ENCODE assay signal across 24 mouse cellular contexts in the genomic region with DNA sequence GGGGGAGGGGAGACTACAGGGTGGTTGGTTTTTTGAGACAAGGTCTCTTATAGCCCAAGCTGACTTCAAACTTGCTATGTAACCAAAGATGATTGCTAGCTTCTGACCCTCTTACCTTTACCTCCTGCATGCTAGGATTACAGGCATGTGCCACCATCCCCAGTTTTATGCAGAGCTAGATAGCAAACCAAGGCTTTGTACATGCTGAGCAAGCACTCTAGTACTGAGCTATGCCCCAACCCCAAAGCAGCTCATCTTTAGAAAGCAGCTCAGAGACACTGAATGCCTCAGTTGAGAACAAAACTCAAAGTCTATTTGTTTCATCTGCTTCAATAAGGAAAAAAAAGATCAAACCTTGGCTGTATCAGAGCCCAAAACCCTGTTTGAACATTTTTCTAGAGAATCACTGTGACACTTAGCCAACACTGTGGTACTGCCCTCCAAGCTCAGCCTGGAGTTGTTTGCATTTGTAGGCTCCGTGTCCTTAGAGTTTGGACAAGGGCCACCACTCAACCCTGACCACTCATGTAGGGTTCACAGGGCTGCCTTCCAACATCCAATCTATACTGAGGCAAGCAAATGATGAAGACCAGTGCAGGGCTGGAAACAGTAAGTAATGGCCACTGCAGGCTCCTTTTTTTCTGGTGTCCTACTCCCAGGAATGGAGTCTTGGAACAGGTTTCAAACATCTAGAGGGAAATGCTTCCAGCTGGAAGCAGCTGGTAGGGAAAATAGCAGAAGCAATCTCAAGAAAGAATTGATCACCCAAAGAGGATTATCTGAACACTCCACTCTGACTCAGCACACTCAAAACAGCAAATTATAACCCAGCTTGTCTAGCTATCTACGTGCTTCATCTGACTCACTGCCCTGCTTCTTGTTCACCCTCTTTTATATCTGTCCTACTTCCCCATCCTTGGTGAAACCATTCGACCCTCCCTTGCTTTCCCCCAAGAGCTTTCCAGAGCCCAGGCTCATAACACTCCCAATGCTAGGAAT. TPM values are rescaled to one million over a fixed set of nuclear protein-coding genes. Genes with fewer than 3 reads are reported as not detected.
DNase-seq lines count a peak whose midpoint lies in the region; ATAC-seq and TF ChIP-seq lines count a peak whose summit lies in the region.
"Had no signal": no experiment of that assay in that cellular context is flagged by ENCODE, and none has a peak within 500 bp of the region (broad histone marks: within the 10 kb centered on the region; RNA-seq: fewer than 3 reads in every experiment).

No protein-coding gene starts in this region.

- no peak for TF ChIP-seq EP300 in liver, postnatal 0 days (IDR thresholded peaks at IDR 0.05; ENCODE audit: low read depth)

- H3K4me3 ChIP-seq in liver, postnatal 0 days (ENCODE audit: low read depth, low read length), result no peak overlapping the region
- H3K4me3 ChIP-seq in liver, embryonic 12.5 days, result no peak overlapping the region
- no peak overlapping the region for H3K4me3 ChIP-seq in forebrain, embryonic 15.5 days
- no peak overlapping the region for H3K4me3 ChIP-seq in forebrain, embryonic 13.5 days
- H3K4me3 ChIP-seq: heart, adult 2 months; layer of hippocampus, adult 2 months; limb, embryonic 15.5 days; midbrain, embryonic 10.5 days; neural tube, embryonic 12.5 days had no signal

- 30% methylated on average over 3 of the region's 3 CpGs for WGBS in liver, postnatal 0 days (ENCODE audit: insufficient replicate concordance)
- WGBS in liver, embryonic 12.5 days (ENCODE audit: insufficient replicate concordance), result 26% methylated on average over 3 of the region's 3 CpGs
- WGBS in forebrain, embryonic 15.5 days, result 73% methylated on average over 3 of the region's 3 CpGs
- 78% methylated on average over 3 of the region's 3 CpGs for WGBS in forebrain, embryonic 13.5 days

- TF ChIP-seq CTCF in liver, postnatal 0 days (IDR thresholded peaks at IDR 0.05; ENCODE audit: low read depth), result no peak

- H3K27me3 ChIP-seq in liver, postnatal 0 days (ENCODE audit: insufficient read depth, low read length), result peaks cover 22% of the 10 kb centered on the region
- peaks cover 56% of the 10 kb centered on the region for H3K27me3 ChIP-seq in liver, embryonic 12.5 days (replicated peaks)
- H3K27me3 ChIP-seq in forebrain, embryonic 15.5 days, result no peaks in the 10 kb centered on the region
- no peaks in the 10 kb centered on the region for H3K27me3 ChIP-seq in forebrain, embryonic 13.5 days
- H3K27me3 ChIP-seq: limb, embryonic 15.5 days; neural tube, embryonic 12.5 days had no signal

- H3K9me3 ChIP-seq in liver, postnatal 0 days (ENCODE audit: low read length), result no peaks in the 10 kb centered on the region
- H3K9me3 ChIP-seq in liver, embryonic 12.5 days (replicated peaks), result no peaks in the 10 kb centered on the region
- H3K9me3 ChIP-seq in forebrain, embryonic 15.5 days, result no peaks in the 10 kb centered on the region
- H3K9me3 ChIP-seq in forebrain, embryonic 13.5 days (replicated peaks), result no peaks in the 10 kb centered on the region
- H3K9me3 ChIP-seq: limb, embryonic 15.5 days; midbrain, embryonic 10.5 days; neural tube, embryonic 12.5 days had no signal

- H3K27ac ChIP-seq in liver, postnatal 0 days (ENCODE audit: low read depth), result no peak overlapping the region
- H3K27ac ChIP-seq in liver, embryonic 12.5 days, result no peak overlapping the region
- no peak overlapping the region for H3K27ac ChIP-seq in forebrain, embryonic 15.5 days (replicated peaks)
- H3K27ac ChIP-seq in forebrain, embryonic 13.5 days, result no peak overlapping the region
- H3K27ac ChIP-seq: heart, adult 2 months; hindbrain, postnatal 0 days; layer of hippocampus, adult 2 months; limb, embryonic 15.5 days; macrophage; midbrain, embryonic 10.5 days; neural tube, embryonic 12.5 days had no signal

- no peak overlapping the region for H3K9ac ChIP-seq in liver, postnatal 0 days (replicated peaks)
- H3K9ac ChIP-seq in liver, embryonic 12.5 days, result no peak overlapping the region
- no peak overlapping the region for H3K9ac ChIP-seq in forebrain, embryonic 15.5 days (replicated peaks)
- no peak overlapping the region for H3K9ac ChIP-seq in forebrain, embryonic 13.5 days
- H3K9ac ChIP-seq: limb, embryonic 15.5 days; neural tube, embryonic 12.5 days had no signal

- peak; percentile 13 for DNase-seq in cerebellum, adult 9-11 months
- DNase-seq in cerebellum, postnatal 14 days, result no peak
- peak; percentile 51 for DNase-seq in liver, postnatal 0 days
- peak; percentile 18 for DNase-seq in NIH3T3 (ENCODE audit: low read depth)
- peak; percentile 38 for DNase-seq in lung, postnatal 25 days (ENCODE audit: low spot score)
- DNase-seq: adrenal gland, adult 2 months; embryo, embryonic 11 days; gastrocnemius, postnatal 10 days; heart, adult 2 months; heart, postnatal 4 days; kidney, adult 2 months; kidney, postnatal 10 days; layer of hippocampus, postnatal 36 days; thymus, adult 18-20 months had no signal

- no peak overlapping the region for H3K4me2 ChIP-seq in liver, postnatal 0 days (ENCODE audit: low read depth, low read length)
- H3K4me2 ChIP-seq in liver, embryonic 12.5 days, result no peak overlapping the region
- no peak overlapping the region for H3K4me2 ChIP-seq in forebrain, embryonic 15.5 days (replicated peaks)
- H3K4me2 ChIP-seq in forebrain, embryonic 13.5 days, result no peak overlapping the region
- H3K4me2 ChIP-seq: limb, embryonic 15.5 days; neural tube, embryonic 12.5 days had no signal

- ATAC-seq in liver, postnatal 0 days, result peak; percentile 80
- no peak for ATAC-seq in liver, embryonic 12.5 days
- no peak for ATAC-seq in forebrain, embryonic 15.5 days (replicated peaks)
- ATAC-seq in forebrain, embryonic 13.5 days, result no peak
- ATAC-seq: CD4-positive, CD25-positive, alpha-beta regulatory T cell, adult 4 months; hindbrain, postnatal 0 days had no signal

- no peaks in the 10 kb centered on the region for H3K36me3 ChIP-seq in liver, postnatal 0 days (replicated peaks; ENCODE audit: insufficient read depth, low read length)
- H3K36me3 ChIP-seq in liver, embryonic 12.5 days, result no peaks in the 10 kb centered on the region
- H3K36me3 ChIP-seq in forebrain, embryonic 15.5 days, result no peaks in the 10 kb centered on the region
- H3K36me3 ChIP-seq in forebrain, embryonic 13.5 days (ENCODE audit: poor library complexity, severe bottlenecking), result no peaks in the 10 kb centered on the region
- H3K36me3 ChIP-seq: limb, embryonic 15.5 days; midbrain, embryonic 10.5 days; neural tube, embryonic 12.5 days had no signal

- H3K4me1 ChIP-seq in liver, postnatal 0 days (ENCODE audit: insufficient read depth), result peaks cover 19% of the 10 kb centered on the region
- H3K4me1 ChIP-seq in liver, embryonic 12.5 days, result peaks cover 44% of the 10 kb centered on the region
- H3K4me1 ChIP-seq in forebrain, embryonic 15.5 days, result peaks cover 31% of the 10 kb centered on the region
- peaks cover 27% of the 10 kb centered on the region for H3K4me1 ChIP-seq in forebrain, embryonic 13.5 days

RNA-seq across cellular contexts. Expression of gene Cd276, which starts 2.5 kb away (rescaled TPM):
- polyA plus RNA-seq in liver, postnatal 0 days (2015; fragmentation: Nextera tagmentation; extraction: Ambion mirVana), result 1.4 and 1.5 TPM in 2 replicates
- polyA plus RNA-seq in liver, embryonic 12.5 days (2016; fragmentation: Nextera tagmentation; extraction: Ambion mirVana), result 5.9 and 6.2 TPM in 2 replicates
- polyA plus RNA-seq in forebrain, embryonic 15.5 days (2015; fragmentation: Nextera tagmentation; extraction: Ambion mirVana), result 30.9 and 31.0 TPM in 2 replicates
- 23.0 and 28.3 TPM in 2 replicates for polyA plus RNA-seq in forebrain, embryonic 13.5 days (2015; fragmentation: Nextera tagmentation; extraction: Ambion mirVana)
- polyA plus RNA-seq: CD4-positive, CD25-positive, alpha-beta regulatory T cell, adult 4 months had no signal

RNA-seq across cellular contexts. Expression of gene Nptn, which starts 24.3 kb away (rescaled TPM):
- polyA plus RNA-seq in liver, postnatal 0 days (2015; fragmentation: Nextera tagmentation; extraction: Ambion mirVana), result 66.3 and 73.8 TPM in 2 replicates
- 93.9 and 95.3 TPM in 2 replicates for polyA plus RNA-seq in liver, embryonic 12.5 days (2016; fragmentation: Nextera tagmentation; extraction: Ambion mirVana)
- 127 and 145 TPM in 2 replicates for polyA plus RNA-seq in forebrain, embryonic 15.5 days (2015; fragmentation: Nextera tagmentation; extraction: Ambion mirVana)
- polyA plus RNA-seq in forebrain, embryonic 13.5 days (2015; fragmentation: Nextera tagmentation; extraction: Ambion mirVana), result 79.8 and 98.9 TPM in 2 replicates

Comparison
In these comparisons a context has a peak if more than half of its experiments do, and no peak if none do; other contexts are left out.
1. DNase-seq: peak in cerebellum, adult 9-11 months (single experiment), liver, postnatal 0 days (single experiment), NIH3T3 (single experiment) and lung, postnatal 25 days (single experiment); none in cerebellum, postnatal 14 days (0 of 2).